Mouse (Mus musculus) heart, embryonic 11.5 days (tissue): ENCODE data around the gene Col5a2. TPM values are rescaled to one million over a fixed set of nuclear protein-coding genes. Genes with fewer than 3 reads are reported as not detected.

ENCODE experiments used
- ATAC-seq: fragments of 200-750 bp; cut with Nextera tagmentation; replicated peaks from 2 replicates; pipeline ENCODE4 v1.8.0; 2017; ENCODE audit warnings: moderate library complexity; ENCODE audit not compliant: insufficient number of reproducible peaks, low FRiP score, low TSS enrichment
- H3K27ac ChIP-seq: fragments of 300-500 bp; sonication (generic); 2 replicates; pipeline ENCODE4 v1.5.1; 2014; ENCODE audit warnings: mild to moderate bottlenecking, low read depth, low read length
- H3K27me3 ChIP-seq: fragments of 300-500 bp; sonication (generic); 2 replicates; pipeline ENCODE4 v1.6.1; 2014; ENCODE audit warnings: mild to moderate bottlenecking, low read length, mixed read lengths; ENCODE audit not compliant: control insufficient read depth, insufficient read depth
- H3K36me3 ChIP-seq: fragments of 300-500 bp; sonication (generic); 2 replicates; pipeline ENCODE4 v1.6.1; 2014; ENCODE audit warnings: mild to moderate bottlenecking, low read length, moderate library complexity, mixed read lengths; ENCODE audit not compliant: control insufficient read depth, insufficient read depth
- H3K4me1 ChIP-seq: fragments of 300-500 bp; sonication (generic); 2 replicates; pipeline ENCODE4 v1.6.1; 2014; ENCODE audit warnings: low read length; ENCODE audit not compliant: control insufficient read depth, insufficient read depth
- H3K4me2 ChIP-seq: fragments of 300-500 bp; sonication (generic); 2 replicates; pipeline ENCODE4 v1.6.1; 2014; ENCODE audit warnings: mild to moderate bottlenecking, moderate library complexity
- H3K4me3 ChIP-seq: fragments of 300-500 bp; sonication (generic); 2 replicates; pipeline ENCODE4 v1.5.1; 2014; ENCODE audit warnings: low read depth, low read length
- H3K9ac ChIP-seq: fragments of 300-500 bp; sonication (generic); 2 replicates; pipeline ENCODE4 v1.6.1; 2014; ENCODE audit warnings: mild to moderate bottlenecking, low read depth, low read length, moderate library complexity
- H3K9me3 ChIP-seq: fragments of 300-500 bp; sonication (generic); replicated peaks from 2 replicates; pipeline ENCODE4 v1.6.1; 2016; ENCODE audit warnings: low read length; ENCODE audit not compliant: control insufficient read depth
- WGBS: fragments of 180-500 bp; shearing (Covaris S2); extraction: QIAGEN DNeasy Blood & Tissue Kit; methylation state at CpG from one replicate; pipeline ENCODE4 v1.1.7; 2014; ENCODE audit not compliant: insufficient replicate concordance; 5-methylcytosine and 5-hydroxymethylcytosine counted together
- polyA plus RNA-seq: library from polyadenylated mRNA; unstranded; fragments of >200 nt; fragmentation: Nextera tagmentation; extraction: Ambion mirVana; gene quantifications from 2 replicates; pipeline ENCODE4 v1.2.1, GENCODE M21; 2014

Gene Col5a2
- polyA plus RNA-seq, 1 experiment from 2014 or later, result 32.3 TPM

- Histone ChIP-seq H3K27me3 (no peaks in the 10 kb centered on the region), H3K27ac (no peak overlapping the region), H3K9me3 (no peaks in the 10 kb centered on the region), H3K9ac (no peak overlapping the region), H3K4me3 (no peak overlapping the region), H3K4me1 (no peaks in the 10 kb centered on the region), H3K36me3 (peaks cover 7% of the 10 kb centered on the region; the same call in 1 of the 2 replicates), H3K4me2 (no peak overlapping the region)
- 89% methylated on average over 1 of the region's 1 CpGs for WGBS
- ATAC-seq, result no peak
Observed at GRCm38 (mm10) chr1:45329149-45329548, 173.9 kb downstream of the Col5a2 start.

Other genes starting within 250 kb of the Col5a2 start
- gene Col3a1, start 191.7 kb downstream of the Col5a2 start, polyA plus RNA-seq, result 316 and 413 TPM in 2 replicates